Mouse (Mus musculus) megakaryocyte, adult 5-6 weeks (primary cell): ENCODE results near the gene Ptprd. TPM values are rescaled to one million over a fixed set of nuclear protein-coding genes. Genes with fewer than 3 reads are reported as not detected.

Source experiments
- ATAC-seq: 2 replicates; pipeline ENCODE4 v1.8.0; 2016; ENCODE audit warnings: mild to moderate bottlenecking, inconsistent platforms; ENCODE audit not compliant: poor library complexity, severe bottlenecking
- total RNA-seq, 2 experiments: library from RNA; stranded (forward) in 1 of 2; stranded (reverse) in 1 of 2; fragments of 153-499, 151-499 nt in 1 of 2; fragments of 221-1000, 200-1000 nt in 1 of 2; gene quantifications; 2 replicates each; pipeline versions ENCODE4 v1.2.3 to v1.2.4; 2015 to 2017

Ptprd gene
- total RNA-seq, 2 experiments from 2014 or later = 0.04 to 0.29 TPM

DNA sequence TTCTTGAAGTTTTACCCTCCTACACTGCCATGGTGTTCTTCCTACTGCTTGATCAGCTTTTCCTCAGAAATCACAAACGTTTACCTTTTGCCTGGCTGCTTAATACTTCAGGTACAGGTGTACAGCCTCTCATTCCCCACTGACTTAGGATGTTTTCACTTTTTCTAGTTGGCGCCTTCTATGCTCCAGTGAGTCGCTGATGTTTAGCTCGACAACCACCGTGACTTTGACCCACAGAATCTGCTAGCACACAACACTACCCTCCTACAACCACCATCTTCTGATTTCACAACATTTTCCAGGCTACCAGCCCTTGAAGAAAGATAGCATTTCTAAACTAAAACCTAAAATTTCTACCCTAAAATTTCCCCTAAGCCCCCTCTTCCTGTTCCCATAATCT, 1794.1 kb downstream of the Ptprd start:
- ATAC-seq = no peak

DNA sequence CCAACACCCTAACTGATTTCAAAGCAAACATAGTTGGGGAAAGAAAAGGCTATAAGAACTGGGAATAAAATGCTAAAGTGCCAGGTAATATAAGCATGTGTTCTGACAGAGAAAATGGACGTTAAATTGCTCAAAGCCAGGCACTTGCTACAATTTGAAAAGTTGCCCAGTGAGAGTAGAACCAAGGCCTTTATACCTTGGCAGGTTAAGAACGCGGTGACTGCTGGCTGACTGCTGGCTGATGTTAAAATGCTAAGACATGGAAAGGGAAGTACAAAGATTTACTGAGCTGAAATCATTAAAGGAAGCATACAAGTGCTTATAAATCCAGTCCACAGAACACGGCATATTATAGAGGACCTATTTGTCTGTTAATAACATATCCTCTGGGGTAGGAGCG, 1796.1 kb downstream of the Ptprd start:
- no peak for ATAC-seq

DNA sequence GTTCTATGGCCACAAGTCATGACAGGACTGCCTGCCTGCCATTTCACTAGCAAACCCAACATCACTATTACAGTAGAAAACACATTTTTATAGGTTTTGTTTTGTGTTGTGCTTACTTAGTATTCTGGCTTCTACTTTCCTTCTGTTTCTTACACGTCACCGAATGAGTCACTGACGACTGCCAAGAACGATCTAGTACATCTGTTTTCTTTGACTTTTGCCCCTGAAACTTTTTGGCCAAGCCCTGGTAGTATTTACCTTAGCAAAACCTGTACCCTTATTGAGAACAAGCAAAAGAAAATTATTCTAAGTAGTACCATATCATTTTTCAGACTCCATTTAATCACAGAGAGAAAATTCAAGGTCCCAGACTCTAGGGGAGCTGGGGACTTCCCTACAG, 1797.2 kb downstream of the Ptprd start:
- no peak for ATAC-seq

DNA sequence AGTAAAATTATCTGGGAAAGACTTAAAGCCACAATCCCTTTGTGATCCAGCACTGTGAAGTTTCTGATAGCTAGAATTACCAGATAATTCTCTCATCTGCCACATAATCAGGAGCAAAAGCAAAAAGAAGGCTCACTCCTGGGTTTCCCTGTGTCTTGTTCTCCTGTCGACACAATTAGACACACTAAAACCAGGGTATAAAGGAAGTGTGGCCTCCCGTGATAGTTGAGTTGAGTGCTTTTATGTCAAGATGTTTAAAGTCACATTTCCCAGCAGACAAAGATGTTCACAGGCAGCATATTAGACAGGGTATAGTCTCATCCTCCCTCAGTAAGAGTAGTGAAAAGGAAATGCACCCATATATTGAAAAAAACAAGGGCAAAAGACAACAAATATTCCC, 1801.7 kb downstream of the Ptprd start:
- ATAC-seq = no peak

DNA sequence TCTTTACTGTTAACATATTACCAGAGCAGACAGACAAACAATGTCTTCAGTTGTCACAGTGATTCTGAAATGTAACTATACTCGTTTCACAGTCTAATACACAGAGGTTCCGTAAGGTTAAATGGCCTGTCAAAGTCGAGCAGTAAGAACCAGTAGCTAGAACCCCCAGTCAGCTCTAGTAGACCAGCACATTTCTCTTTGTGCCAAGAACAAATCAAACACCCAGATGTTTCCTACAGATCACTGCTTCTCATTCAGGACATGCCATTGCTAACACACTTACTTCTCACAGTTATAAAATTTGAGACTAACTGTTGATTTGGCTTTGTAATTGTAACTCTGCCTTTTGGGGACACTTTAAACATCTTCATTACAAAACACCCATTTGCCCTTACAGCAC, 1802.6 kb downstream of the Ptprd start:
- no peak for ATAC-seq

DNA sequence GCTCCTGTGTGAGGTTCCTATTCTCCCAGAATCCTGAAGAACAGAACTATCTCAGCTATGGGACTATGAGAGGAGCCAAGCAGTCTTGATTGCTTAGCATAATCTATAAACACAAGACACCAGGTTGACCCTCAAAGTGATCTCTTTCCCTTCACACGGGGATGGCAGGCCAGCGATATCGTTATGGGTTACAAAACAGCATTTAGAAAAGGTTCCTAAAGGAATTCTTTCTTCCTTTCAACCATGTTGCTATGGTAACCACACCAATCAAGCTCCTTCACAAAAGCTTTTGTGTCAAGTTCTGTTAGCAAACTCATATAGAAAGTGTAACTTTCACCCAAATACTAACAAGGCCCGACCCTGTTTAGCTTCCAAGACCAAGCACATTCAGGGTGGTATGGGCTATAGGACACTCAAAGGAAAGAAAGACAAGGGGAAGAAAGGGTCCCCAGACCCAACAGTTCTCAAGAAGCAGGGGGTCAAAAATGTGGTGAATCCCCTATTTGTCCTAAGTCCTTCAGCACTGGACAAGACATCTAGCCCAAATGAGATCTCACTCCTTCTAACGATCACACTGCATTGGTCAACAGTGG, 1805.8 kb downstream of the Ptprd start:
- ATAC-seq = no peak

DNA sequence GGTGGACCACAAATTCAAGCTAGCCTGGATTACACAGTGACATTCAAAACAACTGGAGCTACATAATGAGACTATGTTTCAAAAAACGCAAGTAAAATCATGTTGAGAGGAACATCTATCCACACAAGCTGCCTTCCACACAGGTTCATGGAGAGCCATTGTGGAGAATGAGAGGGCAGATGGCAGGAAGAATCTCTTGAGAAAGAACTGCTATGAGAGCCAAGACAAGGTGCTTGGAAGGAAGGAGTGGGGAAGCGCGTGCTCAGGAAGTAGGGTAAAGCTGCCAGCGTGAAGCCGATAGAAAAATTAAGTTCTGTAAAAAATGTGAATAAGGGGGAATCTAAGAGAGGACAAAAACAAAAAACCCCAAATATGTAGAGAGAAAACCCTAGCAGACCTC, 1808.5 kb downstream of the Ptprd start:
- ATAC-seq = no peak

DNA sequence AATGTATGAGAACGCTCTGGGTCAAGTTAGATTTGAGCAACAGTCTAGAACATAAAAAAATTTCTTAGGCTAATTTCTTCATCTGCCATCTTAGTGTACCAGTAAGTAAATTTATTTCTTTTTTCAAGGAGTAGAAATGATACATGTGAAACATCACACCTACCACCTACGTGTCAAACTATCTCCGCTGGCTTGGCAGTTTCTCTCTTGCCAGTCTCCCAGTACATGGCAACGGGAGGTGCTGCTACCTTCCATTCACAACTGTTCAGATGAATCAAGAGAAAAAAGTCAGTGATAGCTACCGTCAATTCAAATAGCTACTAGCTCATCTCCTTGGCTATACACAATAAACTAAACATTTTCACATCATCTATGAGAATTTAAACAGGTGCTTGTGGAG, 1823.9 kb downstream of the Ptprd start:
- ATAC-seq = no peak

DNA sequence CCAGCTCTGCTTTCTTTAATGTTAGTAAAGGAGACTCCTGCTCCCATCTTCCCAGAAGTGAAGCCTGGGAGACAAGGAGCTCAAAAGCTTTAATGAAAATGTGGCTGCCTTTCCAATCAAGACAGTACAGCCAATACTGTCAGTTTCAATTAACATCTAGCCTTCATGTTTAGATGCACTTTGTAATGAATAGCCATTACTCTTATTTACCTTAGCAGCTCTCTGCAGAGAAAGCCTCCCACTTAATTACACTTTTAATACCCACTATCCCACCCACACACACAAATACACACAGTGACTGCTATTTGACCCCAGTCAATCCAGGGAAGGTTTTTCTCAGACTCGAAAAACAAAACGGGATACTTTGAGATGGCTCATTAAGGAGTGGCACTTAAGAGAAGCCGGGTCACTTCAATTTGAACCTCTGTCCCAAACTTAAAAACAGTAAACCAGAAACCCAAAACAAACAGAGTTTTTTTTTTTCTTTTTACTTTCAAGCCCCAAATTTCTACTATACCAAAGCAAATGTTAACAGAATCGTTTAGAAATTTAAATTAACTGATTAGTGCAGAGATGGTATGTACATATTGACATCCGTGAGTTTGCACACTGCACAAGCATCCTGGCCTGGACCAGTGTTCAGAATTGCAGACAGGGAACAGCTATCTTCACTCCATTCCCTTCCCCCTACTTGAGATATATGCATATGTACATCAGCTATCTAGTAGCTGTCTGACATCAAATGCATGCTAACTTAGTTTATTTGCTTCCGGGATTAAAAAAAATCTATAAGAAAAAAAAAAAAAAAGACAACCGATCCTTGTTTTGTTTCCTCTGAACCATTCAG, 1824.6 kb downstream of the Ptprd start:
- ATAC-seq = no peak

DNA sequence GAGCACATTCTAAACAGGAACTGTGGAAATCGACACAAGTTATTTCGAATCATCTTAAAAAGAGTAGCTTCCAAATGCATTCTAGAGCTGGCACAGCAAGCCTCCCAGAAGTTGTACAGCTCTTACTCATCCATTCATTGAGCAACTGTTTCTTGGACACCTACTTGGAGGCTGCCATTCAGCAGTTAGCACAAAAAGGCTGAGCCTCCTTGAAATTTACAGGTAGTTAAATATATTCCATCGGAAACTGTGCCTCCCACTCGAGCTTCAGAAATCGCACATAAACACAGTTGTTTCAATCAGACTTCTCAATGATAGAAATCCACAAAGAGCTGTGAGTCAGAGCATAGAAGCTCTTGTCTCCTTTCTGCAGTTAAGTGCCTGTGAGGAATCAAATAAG, 1825.9 kb downstream of the Ptprd start:
- no peak for ATAC-seq

DNA sequence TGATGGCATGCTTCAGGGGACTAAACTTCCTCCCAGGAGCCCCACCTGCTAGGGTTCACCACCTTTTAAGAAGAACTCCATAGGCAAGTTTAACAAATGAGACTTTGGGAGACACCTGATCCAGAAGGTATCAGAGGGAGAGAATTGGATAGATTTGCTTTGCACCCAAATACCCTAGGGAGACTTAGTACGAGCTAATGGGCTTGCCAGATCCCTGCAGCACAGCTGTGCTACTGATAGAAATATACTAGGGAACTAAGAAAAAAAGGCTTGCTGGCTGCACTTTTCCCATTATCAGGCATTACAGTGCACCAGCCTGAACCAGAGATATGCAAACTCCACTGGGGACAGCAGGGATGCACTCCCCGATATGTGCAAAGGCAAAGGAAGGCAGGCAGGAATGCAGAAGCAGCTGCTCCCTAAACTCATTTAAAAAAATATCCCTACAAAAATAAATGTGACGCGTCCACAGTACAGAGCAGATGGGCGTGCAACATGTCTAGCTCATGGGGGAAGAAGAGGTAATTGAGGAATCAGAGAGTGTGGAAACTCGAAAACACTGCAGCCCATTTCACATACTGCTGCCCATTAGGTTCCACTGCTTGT, 1831.3 kb downstream of the Ptprd start:
- ATAC-seq = no peak

DNA sequence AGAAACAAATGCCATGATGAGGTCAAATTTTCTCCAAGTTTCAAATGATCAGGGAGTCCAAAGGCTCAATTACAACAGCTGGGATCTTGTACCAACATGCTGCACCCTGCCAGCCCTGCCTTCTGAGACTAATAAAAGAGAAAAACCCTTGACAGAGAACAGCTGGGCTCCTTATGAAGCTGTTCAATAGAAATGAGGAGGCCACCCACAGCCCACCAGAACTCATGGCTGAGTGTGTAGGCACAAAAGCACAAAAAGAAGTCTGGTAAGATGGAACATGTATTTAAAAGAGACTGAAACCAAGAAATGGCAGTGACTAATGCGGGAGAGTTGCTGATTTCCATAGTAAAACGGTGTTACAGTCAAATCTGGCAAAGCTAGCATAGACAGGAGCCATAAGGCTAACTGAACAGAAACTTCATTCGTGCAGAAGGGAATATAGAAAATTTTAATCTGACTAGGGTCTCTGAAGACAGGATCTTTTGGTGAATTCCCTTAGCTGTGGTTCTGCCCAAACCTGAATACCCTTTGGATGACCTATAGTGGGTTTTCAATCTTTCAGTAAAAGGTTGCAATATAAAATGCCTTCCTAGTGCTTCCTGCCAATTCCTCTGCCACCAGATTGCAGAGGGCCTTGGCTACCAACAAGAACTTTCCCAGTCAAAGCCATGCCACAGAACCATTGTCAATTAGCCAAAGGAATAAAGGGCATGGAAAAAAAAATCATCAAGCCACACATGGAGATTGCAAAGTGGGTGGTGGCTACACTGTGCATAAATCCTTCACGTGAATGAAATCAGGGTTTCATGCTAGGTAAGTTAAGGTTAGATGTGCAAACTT, 1841.5 kb downstream of the Ptprd start:
- no peak for ATAC-seq

DNA sequence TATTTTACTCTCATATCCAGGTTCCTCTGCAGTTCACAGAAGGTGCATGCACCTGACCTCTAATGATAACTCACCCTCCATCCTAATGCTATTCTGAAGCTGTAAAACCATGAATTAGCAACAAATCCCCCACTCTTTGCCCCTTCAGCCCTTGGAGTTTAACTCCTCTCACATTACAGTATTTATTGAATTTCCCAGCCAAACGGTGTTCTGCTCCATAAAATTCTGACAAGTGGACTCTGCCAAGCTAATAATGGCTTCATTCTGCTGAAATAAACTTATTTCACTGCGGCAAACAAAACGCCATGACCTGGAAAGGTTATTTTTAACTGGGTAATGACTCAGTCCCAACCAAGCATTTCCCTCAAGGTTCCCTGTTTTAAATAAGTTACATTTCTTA, 1842.7 kb downstream of the Ptprd start:
- no peak for ATAC-seq

DNA sequence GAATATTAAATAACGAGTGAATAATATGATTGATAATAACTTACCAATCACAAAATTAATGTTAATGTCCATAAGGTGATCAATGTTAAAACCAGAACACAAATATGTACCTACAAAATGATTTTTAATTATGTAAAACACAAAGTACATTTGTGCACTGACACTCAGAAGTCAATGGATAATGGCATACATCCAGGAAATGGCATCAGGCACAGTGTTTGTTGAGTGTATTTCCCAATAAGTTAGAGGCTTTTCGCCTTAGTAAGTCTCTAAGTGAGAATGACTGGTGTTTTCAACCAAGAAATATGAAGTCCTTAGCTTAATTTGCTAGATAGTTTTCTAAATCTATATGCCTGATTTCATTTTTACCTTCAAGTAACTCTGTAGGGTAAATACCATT, 1843.5 kb downstream of the Ptprd start:
- no peak for ATAC-seq

DNA sequence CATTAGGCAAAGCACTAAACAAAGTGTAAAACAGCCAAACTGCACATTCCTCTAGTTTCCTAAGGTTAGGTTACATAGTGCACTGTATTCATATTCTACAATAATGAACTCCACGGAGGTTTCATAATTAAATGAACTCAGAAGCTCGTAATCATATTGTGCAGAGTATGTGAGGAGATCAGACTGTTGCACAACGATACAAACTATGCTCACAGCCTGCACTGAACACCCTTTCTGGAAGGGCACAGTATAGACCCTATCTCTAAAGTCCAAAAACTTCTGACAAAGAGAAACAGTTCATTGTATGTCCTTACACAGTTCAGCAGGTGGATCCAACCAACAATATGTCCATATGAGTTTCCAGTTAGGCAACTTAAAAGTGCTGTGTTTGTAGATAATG, 1844.5 kb downstream of the Ptprd start:
- no peak for ATAC-seq

DNA sequence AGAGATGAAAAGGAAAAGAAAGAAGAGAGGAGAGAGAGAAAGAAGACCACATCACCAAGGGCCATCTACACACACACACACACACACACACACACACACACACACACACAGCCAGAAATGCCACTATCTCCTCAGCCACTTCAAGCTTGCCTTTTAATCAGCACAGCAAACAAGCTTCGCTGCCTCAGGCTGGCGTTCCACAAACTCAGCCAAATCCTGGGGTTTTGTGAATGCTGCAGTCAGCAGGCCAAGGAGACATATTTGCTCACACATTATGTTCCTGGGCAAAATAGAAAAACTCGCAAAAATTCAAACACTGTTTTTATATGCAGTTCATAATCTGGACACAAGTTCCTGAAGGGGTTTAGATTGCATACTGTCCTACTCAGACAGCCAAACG, 1845.9 kb downstream of the Ptprd start:
- no peak for ATAC-seq

DNA sequence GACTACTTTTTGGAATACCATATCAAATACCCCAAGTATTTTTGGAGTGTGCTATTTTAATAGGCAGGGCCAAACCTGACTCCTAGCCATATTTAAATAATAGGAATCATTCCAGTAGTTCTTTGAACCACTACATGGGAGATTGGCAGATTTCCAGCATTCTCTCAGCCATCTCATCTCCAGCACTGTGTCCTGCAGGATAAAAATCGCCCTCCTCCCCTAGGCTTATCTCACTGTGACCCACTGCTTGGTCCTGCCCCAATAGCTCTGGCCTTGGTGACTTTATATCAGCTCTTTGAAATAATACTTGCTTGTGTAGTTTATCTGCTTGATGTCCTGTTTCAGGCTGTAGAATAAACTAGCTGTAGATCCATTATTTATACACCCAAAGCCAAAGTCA, 1850.2 kb downstream of the Ptprd start:
- no peak for ATAC-seq

DNA sequence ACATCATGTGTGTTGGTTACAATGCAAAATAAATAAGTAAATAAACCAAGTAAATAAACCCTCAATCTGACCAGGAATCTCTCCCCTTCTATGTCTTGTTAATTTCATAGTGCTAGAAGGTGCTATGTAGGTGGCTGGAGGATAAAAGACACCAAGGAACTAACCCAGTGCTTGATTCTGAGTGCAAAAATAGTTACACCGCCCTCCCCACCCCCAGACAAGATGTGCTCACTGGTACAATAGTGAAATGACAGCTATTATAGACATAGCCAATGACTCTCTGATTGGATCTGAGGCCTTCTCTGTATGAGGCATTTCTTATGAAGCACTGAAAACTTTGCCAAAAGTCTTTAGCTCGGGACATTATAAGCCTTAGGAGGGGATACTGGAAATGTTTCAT, 1857.6 kb downstream of the Ptprd start:
- ATAC-seq = no peak

DNA sequence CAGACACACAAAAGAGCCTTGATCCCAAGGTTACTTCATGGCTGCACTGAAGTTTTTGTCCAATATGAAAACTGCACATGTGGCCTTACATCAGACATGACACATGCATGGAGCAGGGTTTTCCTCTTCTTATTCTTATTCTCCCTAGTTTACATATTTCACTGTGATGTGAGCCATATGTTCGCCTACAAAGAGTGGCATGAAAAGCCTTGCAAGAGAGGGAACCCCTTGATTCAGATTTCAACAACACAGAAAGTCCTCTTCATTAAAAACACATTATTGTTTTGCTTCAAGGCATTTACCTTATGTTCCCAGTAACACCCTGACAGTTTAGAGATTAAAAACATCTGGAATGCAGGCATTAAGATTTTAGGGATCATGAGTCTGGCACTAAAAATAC, 1859.3 kb downstream of the Ptprd start:
- ATAC-seq = no peak

DNA sequence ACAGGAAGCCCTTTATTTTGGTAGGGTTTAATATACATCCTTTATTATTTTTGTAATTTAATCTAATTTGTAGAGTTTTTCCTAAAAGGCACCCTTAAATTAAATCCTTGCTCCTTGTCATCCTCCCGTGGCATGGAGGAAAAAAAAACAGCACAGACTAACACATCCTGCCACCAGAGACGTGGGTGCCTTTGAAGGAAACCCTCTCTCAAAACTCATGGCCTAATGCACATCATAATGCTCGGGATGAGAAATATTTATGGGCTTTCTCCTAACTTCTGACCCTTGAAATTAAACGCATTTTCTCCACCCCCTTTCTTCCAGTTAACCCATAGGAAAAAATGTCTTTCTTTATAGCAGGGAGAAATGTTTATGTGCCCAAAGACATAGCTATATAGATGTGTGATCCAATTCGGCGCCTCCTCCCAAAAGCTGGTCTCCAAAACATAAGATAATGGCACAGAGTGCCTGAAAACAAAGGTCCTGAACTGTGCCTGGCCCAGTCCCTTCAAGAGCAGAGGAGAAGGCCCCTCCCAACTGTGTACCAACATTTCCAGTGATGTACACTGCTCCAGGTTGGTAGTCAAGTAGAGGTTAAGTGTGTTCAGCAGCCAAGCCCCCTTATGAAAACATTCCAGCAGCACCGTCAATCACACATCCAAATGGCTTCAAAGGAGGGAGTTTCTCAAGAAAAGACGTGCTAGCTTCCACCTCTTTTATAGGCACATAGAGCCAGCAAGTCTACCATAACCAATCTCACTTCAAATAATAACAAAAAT, 1860.4 kb downstream of the Ptprd start:
- no peak for ATAC-seq
